Mouse (Mus musculus): ENCODE measurements around the gene Rilpl1.
"Not testable (repeated sequence)": the region's sequence is repeated elsewhere in the genome, so short reads cannot be mapped to it uniquely, and the experiment has no call there.

The Rilpl1 gene

DNA sequence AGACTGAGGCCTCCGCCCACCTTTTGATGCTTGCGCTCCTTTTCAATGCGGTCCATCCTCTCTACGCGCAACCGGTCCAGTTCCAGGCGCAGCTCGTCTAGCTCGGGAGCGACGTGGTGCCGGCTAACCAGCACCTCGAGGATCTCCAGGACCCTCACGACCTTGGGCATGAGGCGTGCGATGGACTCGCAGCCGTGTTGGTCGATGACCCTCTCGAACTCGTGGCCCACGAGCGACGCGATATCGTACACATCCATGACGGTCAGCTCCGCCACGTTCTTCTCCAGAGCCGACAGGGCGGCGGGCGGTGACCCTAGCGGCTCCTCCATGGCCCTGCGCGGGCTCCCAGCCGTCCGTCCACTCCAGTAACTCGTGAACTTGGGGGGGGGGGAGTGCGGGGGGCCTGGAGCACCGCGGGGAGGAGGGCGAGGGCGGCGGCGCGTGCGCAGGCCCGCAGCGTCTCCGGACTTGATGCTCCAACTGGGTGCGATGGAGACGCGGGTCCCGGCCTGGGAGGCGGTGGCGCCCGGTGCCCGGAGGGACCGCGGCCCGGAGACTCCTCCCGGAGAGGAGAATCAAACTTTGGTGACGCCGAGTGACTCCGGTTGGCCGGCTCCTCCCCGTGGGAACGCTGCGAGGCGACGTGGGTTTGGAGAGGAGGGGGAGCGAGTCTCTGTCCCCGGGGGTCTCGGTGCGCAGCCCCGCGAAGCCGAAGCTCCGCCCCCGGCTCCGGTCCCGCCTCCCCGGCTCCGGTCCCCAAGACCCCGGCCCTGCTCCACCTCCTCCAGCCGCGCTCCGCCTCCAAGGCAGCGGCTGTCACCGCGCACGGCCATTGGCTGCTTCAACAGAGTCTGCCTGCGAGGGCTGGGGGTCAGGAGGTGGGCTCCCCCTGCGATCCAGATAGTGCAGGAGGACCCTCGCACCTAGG is at the start of gene Rilpl1:
TSS of gene Rilpl1 (minus strand) at position 737 of the 928 bp plus-strand sequence.
- DNase-seq (ENCODE audit: low spot score) = peak; percentile 62

DNA sequence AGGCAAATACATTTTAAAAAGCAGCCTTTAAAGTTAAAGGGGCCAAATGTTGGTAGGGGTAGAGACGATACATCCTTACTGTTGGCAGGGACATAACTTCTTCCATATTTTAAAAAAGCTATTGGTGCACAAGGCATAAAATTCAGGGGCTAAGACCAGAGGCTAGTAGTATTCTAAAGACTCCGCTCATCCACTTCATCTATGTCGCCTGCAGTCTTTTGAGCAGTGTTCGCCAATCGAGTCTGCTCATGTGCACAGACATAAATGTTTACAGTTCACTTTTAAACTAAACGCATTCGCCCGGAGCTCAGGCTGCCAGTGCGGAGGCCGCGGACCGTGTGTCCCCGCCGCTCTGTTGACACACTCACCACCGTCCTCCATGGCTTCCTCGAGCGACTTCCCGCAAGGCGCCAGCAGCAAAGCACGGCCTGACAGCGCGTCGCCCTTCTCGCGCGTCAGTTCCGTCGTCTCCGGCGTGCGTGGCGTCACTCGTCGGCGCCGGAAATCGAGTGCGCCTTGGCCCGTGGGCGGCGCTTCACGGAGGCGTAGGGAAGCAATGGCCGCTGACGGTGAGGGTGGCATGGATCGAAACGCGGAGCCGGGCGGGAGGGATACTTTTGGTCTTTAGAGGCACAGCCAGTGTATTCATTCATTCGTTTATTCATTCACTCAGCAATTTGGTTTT is 47.6 kb upstream of the Rilpl1 start, which contains the start of the genes Eif2b1 and Gtf2h3:
TSS of gene Eif2b1 (minus strand) at position 499 of the 685 bp plus-strand sequence.
TSS of gene Gtf2h3 (plus strand) at position 508 of the 685 bp plus-strand sequence.
- peak; percentile 88 for DNase-seq (ENCODE audit: low spot score)

DNA sequence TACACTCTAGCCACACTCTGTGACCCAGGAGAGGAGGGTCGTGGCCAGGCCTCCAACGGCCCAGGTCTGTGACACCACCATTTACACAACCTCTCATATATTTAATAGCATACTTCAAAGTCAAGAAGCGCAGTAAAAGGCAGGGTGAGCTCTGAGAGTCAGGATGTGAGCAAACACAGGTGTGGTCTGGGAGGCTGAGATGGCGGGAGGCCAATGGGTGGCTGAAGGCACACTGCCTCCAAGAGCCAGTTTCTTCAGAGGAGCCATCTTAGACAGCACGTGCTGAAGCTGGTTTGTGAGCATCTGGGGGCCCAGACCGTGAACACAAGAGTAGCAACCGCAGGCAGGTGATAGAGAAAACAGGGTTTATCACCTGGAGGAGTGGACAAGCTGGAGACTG is 44.3 kb upstream of the Rilpl1 start:
- no peak for DNase-seq (ENCODE audit: low spot score)

DNA sequence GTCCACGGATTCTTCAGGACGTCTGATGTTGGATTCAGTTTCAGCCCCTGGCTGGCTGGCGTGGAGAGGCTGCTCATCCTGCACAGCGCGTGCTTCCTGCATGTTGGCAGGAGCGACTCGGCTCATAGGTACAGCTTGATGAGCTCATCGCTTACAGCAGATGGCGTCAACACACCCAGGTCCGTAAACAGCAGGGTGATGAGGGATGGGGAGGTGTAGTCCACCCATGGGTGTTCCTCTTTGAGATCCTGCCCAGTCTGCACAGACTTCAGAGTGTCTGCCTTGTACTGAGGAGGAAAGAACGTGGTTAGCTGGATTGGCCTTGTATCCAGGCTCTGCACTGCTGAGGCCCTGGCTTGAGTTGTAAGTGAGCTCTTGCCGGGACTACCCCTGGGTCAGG is 39.9 kb upstream of the Rilpl1 start:
- DNase-seq (ENCODE audit: low spot score) = peak; percentile 41

DNA sequence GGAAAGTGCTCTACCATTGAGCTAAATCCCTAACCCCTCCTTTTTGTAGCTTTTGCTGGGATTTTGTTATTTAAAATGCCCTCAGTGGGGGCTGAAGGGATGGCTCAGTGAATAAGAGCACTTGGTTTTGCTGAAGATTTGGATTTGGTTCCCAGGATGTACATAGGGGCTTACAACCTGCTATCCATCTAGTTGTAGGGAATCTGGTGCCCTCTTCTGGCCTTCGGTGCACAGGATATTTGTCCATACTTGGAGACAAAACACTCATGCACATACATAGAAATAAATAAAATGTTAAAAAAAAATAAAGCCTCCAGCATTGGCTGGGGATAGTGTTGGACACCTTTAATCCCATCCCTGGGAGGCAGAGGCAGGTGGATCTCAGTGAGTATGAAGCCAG is 24.0 kb upstream of the Rilpl1 start:
- DNase-seq (ENCODE audit: low spot score) = no peak

DNA sequence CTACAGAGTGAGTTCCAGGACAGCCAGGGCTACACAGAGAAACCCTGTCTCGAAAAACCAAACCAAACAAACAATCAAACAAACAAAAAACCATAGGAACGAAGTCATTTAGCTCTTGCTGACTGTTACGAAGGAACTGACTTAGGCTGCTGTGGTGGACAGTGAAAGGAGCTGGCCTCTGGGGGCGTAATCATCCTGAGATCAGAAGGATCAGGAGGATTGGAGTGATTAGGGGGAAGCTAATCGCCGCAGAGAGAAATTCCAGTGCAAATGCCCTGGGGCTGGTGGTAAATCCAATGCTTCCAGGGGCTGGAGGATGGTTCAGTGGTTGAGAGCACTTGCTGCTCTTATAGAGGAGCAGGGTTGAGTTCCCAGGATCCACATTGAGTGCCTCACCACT is 22.4 kb upstream of the Rilpl1 start:
- no peak for DNase-seq (ENCODE audit: low spot score)

DNA sequence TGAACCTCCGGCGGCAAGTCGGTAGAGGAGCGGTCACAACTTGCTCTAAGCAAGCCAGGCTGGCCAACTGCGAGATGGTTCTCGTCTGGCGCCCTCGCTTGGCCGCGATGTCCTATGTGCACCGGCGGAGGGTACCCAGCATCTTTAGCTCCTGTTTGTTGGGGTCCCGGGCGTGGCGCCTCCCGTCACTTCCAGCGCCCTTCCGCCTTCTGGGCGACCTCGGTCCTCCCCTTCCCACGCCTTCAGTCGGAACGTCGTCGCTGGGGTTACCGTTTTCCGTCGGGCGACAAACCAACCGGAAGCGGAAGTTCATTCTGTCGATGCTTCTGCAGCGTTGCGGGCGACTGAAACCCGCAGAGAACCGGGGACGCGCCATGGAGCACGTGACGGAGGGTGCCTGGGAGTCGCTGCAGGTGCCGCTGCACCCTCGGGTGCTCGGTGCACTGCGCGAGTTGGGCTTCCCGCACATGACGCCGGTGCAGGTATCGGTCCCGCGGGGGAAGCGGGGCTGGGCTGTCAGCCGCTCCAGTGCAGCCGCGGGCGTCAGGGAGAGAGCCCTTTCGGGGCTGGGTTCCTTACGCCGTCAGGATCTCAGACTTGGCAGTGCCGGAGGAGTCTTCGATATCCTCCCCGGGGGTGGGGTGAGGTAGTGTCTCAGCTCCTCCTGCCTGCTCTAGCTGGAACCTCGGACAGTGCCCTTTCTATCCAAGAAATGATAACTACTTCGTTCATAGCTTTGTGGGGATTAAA is 21.5 kb upstream of the Rilpl1 start, which contains the start of gene Ddx55:
TSS of gene Ddx55 (plus strand) at position 307 of the 750 bp plus-strand sequence.
- peak; percentile 80 for DNase-seq (ENCODE audit: low spot score)

DNA sequence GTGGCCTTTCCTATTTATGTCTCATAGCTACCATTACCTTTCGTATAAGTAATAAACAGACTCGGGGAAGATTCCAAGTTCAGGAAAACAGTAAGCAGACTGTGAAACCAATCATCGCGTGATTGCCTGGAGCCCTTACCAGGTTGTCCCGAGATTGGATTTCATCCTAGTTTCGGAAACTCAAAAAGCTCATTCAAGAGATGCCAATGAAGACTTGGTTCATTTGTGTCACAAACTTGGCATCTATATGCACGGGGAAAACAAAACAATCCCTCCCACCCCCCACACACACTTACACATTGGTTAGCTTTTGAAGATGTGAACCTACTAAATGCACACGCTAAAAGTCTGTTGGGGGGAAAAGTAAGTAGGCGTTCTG is 20.9 kb upstream of the Rilpl1 start:
- DNase-seq (ENCODE audit: low spot score) = no peak

DNA sequence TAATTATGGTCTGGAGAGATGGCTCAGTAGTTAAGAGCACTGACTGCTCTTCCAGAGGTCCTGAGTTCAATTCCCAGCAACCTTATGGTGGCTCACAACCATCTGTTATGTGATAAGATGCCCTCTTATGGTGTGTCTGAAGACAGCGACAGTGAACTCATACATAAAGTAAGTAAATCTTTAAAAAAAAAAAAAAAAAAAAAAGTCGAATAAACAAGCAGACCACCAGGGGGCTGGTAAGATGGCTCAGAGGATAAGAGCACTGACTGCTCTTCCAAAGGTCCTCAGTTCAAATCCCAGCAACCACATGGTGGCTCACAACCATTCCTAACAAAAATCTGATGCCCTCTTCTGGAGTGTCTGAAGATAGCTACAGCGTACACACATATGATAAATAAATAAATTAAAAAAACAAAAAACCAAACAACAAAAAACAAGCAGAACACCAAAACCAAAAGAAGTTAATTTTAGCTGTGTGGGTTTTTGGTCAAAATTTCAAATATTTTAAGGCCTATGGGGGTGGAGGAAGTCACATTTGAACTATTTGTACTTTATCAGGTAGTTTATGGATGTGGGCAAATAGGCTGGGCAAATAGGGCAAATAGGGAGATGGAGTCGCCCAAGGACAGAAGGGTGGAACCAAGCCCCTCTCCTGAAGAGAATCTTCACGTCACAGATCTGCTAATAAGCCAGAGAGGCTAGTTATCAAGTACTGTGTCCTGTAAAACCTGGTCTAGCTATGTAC is 20.3 kb upstream of the Rilpl1 start:
- DNase-seq (ENCODE audit: low spot score) = not testable (repeated sequence)

DNA sequence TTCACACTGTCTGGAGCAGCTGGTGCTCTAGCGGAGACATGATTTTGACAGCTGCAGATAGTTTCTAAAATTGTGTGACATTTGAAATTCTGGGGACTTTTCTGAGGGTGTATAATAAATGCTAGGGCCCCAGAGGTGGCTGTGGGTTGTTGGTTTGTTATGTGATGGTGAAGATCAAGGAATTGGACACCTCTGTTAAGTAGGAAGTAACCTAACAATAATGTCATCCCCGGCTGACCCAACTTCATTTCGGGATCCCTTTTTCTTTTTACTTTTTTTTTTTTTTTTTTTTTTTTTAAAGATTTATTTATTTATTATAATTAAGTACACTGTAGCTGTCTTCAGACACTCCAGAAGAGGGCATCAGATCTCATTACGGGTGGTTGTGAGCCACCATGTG is 19.5 kb upstream of the Rilpl1 start:
- not testable (repeated sequence) for DNase-seq (ENCODE audit: low spot score)

DNA sequence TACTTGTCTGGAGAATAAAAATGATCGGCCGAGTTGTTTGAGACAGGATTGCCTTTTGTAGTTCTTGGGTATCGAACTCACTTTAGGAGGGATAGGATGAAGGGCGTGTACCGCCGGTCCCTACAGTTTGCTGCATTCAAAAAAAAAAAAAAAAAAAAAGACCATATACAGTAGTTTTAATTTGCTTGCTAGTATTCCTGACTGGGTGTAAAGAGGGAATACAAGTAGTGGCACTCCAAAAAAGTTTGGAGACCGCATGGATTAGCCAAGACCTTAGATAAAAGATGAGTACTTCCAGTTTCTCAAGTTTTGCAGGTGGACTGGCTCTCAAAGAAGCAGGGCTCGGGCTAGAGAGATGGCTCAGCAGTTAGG is 10.4 kb upstream of the Rilpl1 start:
- no peak for DNase-seq (ENCODE audit: low spot score)

DNA sequence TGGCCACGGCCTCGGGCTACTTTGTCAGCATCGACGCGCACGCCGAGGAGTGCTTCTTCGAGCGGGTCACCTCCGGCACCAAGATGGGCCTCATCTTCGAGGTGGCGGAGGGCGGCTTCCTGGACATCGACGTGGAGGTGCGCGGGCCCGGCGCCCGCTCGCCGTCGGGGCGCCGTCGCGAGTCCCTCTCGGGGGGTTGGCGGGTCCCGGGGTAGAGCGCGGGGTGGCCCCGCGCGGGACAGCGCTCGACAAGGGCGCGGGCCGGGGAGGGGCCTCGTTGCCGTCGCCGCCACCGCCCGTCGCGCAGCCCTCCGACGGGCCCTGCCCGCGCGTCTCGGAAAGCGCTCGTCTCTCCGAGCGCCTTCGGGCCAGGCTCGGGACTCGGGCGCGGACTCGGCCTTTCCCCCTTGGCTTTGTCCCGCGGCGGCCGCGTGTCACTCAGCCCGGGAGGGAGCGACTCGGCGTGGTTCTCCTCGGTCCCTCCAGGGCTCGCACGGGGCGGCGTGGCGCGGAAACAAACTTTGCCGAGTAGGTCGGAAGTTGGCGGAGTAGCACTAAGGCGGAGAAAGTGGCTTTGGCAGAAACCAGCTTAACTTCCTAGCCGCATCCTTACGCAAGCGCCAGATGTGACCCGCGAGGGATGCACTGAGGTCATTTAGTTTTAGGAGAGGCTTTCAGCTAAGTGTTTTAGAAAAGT is 9.9 kb upstream of the Rilpl1 start:
- DNase-seq (ENCODE audit: low spot score) = no peak

DNA sequence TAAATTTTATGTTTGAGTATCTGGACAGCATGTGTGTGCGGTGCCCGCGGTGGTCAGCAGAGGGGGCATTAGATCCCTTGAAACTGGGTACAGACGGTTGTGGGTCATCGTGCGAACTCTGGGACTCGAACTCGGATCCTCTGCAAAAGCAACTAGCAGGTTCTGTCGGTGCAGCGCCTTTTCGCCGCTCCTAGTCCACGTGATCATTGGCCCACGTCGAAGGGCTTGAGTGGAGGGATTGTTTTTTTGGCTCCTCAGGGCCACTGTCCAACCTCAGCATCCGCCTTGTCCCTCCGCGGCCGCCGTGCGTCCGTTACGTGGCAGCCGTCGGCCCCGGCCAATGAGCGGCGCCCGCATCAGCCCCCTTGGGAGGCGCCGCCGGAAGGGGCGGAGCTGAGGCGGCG is 9.2 kb upstream of the Rilpl1 start, which contains the start of gene Tmed2:
TSS of gene Tmed2 (plus strand) at position 313 of the 404 bp plus-strand sequence.
- peak; percentile 96 for DNase-seq (ENCODE audit: low spot score)

DNA sequence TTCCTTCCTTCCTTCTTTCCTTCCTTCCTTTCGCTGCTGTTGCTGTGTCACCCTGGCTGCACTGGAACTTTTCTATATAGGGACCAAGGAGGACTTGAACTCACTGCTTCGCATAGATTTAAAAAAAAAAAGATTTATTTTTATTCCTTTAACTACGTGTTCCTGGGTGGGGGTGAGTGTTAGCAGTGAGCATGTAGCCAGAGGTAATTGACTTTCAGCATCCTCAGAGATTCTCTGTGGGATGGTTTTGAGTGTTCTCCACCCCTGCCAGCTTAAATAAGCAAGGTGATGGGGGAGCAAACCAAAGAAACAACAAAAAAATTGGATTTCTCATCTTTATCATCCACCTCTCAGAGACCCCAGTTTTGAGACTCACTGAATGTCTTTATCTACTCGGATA is 8.7 kb upstream of the Rilpl1 start:
- DNase-seq (ENCODE audit: low spot score) = no peak

DNA sequence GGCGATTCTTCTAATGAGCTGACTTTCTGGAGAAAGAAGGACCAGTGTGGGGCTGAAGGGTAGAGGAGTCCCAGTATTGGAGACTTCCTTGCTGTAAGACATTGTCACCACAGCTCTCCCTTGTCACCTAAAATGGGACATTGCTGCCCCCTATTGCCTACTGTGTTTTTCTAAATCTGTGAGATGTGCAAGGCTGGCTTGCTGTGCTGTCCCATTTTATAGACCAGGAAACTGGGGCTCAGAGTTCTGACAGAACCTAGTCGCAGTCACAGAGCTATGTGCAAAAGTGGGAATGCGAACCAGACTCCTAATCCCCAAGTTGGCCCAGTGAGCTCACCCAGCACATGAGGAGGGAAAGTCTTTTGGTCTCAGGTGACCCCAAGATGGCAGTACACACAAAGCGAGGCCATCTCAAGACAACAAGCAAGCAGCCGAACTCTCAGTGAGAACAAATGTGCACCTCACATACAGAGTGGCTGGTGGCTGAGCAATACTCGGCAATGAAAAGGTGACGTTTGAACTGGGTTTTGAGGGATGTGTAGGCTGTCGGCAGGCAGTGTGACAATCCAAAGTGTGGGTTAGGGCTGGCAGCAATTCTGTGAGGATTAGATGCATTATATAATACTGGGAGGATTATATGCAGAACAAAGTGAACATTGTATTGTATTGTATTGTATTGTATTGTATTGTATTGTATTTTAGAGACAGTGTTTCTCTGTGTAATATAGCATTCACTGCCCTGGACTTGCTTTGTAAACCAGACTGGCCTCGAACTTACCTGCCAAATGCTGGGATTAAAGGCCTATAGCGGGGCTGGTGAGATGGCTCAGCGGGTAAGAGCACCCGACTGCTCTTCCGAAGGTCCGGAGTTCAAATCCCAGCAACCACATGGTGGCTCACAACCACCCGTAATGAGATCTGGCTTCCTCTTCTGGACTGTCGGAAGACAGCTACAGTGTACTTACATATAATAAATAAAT is 7.9 kb upstream of the Rilpl1 start:
- peak; percentile 68 for DNase-seq (ENCODE audit: low spot score)

DNA sequence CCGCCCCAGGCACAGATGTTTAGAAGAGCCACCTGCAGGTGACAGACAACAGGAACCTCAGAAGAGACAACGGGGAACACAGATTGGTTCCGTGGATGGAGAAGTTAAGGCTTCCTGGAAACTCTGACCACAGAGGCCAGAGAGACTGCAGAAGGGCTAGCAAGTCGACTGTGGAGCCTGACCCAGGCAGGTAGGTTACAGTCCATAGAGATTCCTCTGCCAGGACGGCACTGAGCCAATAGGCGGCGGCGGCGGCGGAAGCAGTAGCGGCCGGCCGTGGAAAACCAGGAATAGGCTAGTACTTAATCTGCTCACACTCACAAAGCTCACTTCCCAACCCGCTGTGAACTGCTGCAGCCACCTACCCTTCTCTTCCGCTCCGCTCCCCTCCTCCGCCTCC is 5.6 kb upstream of the Rilpl1 start:
- no peak for DNase-seq (ENCODE audit: low spot score)

DNA sequence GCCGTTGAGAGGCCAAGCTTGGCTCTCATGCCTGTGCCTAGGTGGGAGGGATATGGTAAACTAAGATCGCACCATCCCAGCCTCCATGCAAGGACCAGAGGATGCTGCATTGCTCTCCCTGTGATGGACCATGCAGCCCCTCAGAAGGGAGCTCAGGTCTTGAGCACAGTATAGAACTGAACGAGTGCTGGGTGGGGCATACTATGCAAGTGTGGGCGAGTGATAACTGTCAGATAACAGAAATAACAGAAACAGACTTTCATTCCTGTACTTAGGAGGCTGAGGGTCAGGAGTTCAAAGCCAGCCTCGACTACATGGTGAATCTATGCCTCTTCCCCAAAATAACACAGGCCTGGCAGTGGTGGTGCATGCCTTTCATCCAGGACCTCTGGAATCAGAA is 3.8 kb upstream of the Rilpl1 start:
- no peak for DNase-seq (ENCODE audit: low spot score)

DNA sequence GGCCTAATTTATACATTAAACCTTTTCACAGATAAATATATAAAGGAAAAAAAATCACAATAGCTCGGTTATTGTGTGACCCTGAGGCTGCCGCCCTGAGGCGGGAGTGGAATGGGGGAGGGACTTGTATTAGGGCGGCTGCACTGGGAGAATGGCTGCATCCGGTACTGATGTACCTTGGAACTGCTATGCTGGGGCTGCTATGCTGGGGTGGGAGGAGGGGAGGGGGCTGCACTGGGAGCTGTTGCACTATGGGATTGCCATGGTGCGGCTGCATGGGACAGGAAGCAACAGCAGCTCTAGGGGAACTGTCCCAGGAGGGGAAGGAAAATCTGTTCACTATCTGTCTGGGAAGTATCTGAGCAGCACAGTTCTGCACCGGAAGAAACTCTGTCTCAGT is 1.3 kb upstream of the Rilpl1 start:
- DNase-seq (ENCODE audit: low spot score) = no peak

DNA sequence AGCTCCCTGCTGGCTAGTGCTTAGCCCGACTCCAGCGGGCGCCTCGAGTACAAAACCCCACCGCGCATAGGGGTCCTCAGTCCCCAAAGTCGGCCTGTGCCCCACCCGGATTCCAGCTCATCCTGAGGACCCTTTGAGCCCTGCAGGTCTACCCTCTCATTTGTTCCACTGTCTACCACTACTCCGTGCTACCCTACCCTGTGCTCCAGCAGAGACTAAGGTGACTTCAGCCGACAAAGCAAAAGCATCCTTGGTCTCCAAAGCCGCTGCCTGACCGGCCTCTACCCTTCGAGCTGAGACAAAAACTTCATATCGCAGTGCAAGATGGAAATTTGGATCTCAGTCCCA is 366 bp upstream of the Rilpl1 start:
- DNase-seq (ENCODE audit: low spot score) = no peak

DNA sequence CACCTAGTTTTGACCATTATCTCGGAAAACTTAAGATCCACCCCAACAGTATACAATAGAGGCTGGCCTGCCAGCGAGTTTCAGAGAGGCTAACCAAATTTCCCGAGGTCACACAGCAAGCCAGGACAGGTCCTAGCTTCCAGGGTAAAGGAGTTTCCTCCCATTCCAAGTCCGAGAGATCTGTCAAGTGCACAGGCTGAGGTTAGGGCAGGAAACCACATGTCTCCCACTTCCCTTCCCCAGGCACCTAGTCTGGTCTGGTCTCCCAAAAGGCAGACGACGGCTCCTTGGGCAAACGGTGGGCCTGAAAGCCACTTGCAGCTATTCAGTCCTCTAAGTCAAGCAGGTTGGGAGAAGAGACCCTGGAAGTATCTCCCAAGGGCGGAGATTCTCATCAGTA is 1.5 kb downstream of the Rilpl1 start:
- DNase-seq (ENCODE audit: low spot score) = no peak

Measured in left cerebral cortex, adult 11 months (tissue).